Mouse (Mus musculus): ENCODE results near the gene Sdhaf3.

Sdhaf3 gene

DNA sequence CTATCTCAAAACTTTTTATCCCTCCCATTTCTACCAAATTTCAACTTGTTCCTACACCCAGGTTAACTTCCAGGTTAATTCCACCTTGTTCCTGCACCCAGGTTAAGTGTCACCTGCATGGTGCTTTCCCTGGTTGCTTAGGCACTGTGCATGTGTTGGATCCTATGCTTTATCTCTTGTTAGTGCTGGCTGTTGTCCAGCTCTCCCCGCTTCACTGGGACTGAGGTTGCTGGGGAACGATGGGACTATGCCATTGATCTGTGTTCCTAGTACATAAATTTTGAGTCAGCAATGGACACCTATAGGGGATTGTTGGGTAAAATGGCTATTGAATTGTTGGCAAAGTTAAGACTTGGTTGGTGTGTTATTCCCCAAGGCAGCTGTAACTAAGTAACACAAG is 113.7 kb downstream of the Sdhaf3 start:
- no peak for DNase-seq

DNA sequence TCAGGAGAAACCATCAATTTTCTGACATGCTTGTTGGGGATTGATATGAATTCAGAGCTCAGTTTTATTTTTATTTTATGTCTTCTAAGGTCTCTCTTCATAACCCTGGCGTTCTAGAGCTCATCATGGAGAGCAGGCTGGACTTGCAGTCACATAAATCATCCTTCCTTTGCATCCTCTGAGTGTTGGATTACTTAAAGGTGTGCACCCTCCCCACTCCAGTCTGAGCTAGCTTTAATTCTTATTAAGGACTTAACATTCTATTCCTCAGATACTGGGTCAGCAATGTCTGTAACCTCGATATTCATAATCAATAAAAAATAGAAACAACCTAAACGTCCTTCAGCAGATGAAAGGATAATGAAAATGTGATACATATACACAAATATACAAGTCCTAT is 126.2 kb downstream of the Sdhaf3 start:
- DNase-seq: no peak

DNA sequence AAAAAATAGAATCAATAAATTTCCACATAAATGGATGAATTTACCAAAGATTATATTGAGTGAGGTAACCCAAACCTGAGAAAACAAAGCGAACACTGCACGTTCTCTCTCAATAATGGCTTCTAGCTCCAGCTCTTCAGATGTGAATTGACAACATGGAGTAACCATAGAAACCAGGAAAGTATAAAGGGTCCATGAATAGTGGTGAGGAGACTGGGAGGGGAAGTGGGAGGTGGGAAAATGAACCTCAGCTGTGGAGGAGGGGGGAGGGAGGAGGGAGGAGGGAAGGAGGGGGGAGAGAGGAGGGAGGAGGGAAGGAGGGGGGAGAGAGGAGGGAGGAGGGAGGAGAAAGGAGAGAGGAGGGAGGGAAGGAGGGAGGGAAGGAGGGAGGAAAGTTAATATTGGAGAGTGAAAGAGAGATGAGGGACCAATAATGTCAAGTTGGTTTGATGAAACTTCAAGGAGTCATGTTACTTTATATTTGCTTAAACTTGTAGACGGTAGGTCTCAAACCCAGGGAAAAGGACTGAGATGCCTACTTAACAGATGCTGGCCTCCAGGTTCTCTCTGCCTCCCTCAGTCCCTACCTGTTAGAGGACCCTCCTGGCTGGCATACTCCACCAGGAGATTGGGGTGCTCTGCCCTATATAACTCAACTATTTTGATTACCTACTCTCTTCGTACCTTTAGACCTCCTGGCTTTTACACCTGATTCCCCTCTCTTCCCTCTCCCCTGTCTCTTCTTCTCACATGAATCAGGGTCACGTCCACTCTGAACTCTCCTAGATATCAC is 126.9 kb downstream of the Sdhaf3 start:
- DNase-seq: no peak

DNA sequence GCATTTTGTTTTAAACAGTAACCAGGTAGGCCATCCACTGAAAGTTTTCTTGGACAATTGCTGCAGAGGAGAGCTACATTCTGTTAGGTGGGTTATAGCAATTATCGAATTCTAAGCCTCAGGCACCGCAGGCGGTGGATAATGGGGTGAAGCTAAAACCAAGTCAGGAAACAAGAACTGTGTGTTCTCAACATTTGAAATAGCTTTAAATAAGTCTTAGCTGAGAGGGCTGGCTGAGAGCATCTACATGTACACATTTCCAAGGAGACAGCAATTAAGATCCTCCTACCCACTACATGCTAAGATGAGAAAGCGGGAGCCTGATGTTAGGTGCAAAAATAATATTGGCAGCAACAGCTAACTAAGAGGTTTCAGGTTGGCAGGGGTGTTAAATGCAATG is 127.9 kb downstream of the Sdhaf3 start:
- DNase-seq: no peak

DNA sequence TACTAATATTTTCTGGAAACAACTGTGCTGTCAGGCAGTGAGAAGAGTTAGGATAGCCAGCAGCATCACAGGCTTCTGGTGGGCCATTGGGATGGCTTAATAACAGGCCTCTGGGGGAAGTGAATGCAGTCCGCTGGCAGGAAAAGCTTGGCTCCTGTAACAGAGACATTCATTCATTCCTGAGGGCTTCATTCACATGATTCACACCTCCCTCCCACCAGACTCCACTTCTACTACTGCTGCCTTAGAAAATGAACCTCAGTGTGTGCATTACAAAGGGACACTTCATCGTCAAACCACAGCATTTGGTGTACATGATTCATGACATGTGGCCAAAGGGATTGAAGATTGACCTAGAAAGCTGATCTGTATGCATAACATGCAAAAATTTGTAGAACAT is 128.6 kb downstream of the Sdhaf3 start:
- DNase-seq: no peak

DNA sequence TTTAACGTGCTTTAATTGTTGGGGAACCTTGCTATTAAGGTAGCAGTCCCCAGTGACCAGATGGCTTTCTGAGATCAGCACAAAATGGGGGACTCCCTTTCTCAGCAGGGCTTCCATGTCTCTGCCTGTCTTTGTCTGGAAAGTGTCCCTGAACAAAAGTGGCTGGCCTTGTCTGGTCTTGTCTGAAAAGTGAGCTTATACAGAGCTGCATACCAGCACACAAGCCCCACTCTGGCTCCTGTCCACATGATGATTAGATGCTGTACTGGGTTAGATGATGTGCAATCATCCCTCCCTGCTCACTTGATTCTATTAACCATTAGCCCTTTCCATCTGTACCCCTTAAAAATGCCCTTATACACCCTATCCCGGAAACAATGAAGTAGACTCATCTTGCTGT is 129.7 kb downstream of the Sdhaf3 start:
- no peak for DNase-seq

DNA sequence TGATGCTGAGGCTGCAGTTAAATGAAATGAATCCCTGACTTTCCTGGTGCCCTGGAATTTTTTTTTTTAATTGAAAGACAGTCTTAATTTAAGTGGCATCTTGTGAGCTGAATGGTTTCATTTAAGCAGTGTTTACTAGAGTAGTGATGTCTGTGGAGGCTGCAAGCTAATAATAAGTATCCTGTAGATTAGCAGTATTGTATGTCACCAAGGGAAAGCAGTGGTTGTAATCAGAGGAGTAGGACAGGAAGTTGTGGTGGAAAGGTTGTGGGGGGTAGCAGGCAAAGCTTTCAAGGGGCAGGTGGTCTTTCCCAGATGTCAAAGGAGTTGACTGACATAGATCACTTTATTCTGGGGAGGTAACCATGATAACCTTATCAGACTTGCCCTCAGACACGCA is 136.3 kb downstream of the Sdhaf3 start:
- DNase-seq: no peak
